8 mouse cellular contexts compared by ENCODE assay signal in the genomic region with DNA sequence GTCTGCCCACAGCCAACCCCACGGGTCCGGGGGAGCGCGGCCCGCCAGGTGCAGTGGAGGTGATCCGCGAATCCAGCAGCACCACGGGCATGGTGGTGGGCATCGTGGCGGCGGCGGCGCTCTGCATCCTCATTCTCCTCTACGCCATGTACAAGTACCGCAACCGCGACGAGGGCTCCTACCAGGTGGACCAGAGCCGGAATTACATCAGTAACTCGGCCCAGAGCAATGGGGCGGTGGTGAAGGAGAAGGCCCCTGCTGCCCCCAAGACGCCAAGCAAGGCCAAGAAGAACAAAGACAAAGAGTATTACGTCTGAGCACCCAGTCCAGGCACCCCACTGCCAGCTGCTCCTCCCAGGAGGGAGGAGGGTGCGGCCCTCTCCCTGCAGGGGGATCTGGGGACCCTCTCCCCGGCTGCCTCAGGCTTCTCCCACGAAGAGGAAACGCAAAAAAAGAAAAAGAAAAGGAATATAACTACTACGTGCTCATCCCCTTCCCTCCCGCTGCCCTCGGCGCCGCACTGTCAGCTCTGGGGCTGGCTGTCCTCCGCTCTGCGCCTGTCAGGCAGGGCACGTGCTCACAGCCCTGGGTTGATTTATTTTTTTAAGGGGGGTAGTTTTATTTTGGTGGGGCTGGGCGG. TPM values are rescaled to one million over a fixed set of nuclear protein-coding genes. Genes with fewer than 3 reads are reported as not detected.
A peak's percentile ranks its signal among the peaks of the same experiment; 100 is the strongest.
DNase-seq lines count a peak whose midpoint lies in the region; ATAC-seq and TF ChIP-seq lines count a peak whose summit lies in the region.

No protein-coding gene starts in this region.

- no peak overlapping the region for H3K9ac ChIP-seq in heart, postnatal 0 days (replicated peaks; ENCODE audit: low read depth, low read length)
- H3K9ac ChIP-seq in midbrain, embryonic 16.5 days (ENCODE audit: low read depth, low read length) = peak overlapping the region; percentile 62

- H3K9me3 ChIP-seq in heart, postnatal 0 days (replicated peaks; ENCODE audit: control insufficient read depth, low read length) = no peaks in the 10 kb centered on the region
- no peaks in the 10 kb centered on the region for H3K9me3 ChIP-seq in limb, embryonic 10.5 days (replicated peaks)
- H3K9me3 ChIP-seq in midbrain, embryonic 16.5 days (replicated peaks; ENCODE audit: control insufficient read depth, low read length, poor library complexity, severe bottlenecking) = no peaks in the 10 kb centered on the region

- H3K27me3 ChIP-seq in heart, postnatal 0 days (ENCODE audit: control insufficient read depth, insufficient read depth, low read length) = peaks cover 65% of the 10 kb centered on the region
- H3K27me3 ChIP-seq in limb, embryonic 10.5 days (ENCODE audit: low read depth, poor library complexity, severe bottlenecking) = peaks cover 76% of the 10 kb centered on the region
- H3K27me3 ChIP-seq in midbrain, embryonic 16.5 days (ENCODE audit: control insufficient read depth, insufficient read depth, low read depth, low read length) = no peaks in the 10 kb centered on the region

- DNase-seq in gastrocnemius, postnatal 10 days = peak; percentile 21
- DNase-seq in gastrocnemius, postnatal 14 days = no peak
- no peak for DNase-seq in heart, postnatal 0 days (ENCODE audit: low spot score)
- peak; percentile 68 for DNase-seq in limb, embryonic 10.5 days (ENCODE audit: low spot score)
- no peak for DNase-seq in yolk sac, embryonic 10.5 days (ENCODE audit: low spot score)
- DNase-seq in MN1 (ENCODE audit: low spot score) = no peak

- ATAC-seq in heart, postnatal 0 days (ENCODE audit: insufficient read depth, low read depth) = no peak
- peak; percentile 9; the same call in 1 of the 2 replicates for ATAC-seq in midbrain, embryonic 16.5 days

- peak overlapping the region; percentile 89 for H3K27ac ChIP-seq in cortical plate, adult 2 months (ENCODE audit: insufficient read depth, low read length)
- no peak overlapping the region for H3K27ac ChIP-seq in heart, postnatal 0 days (ENCODE audit: low read depth)
- H3K27ac ChIP-seq in limb, embryonic 10.5 days = peak overlapping the region; percentile 61
- H3K27ac ChIP-seq in midbrain, embryonic 16.5 days (ENCODE audit: low read length) = peak overlapping the region; percentile 71

- WGBS in heart, postnatal 0 days = 2% methylated on average over 36 of the region's 36 CpGs
- under 1% methylated on average over 36 of the region's 36 CpGs for WGBS in limb, embryonic 10.5 days
- whole genome bisulfite sequencing in midbrain, embryonic 16.5 days = 5% methylated on average over 36 of the region's 36 CpGs

- peak overlapping the region; percentile 12; the same call in 1 of the 2 replicates for H3K4me3 ChIP-seq in cortical plate, adult 2 months (ENCODE audit: insufficient read depth, low read length)
- H3K4me3 ChIP-seq in heart, postnatal 0 days (ENCODE audit: low read depth, low read length) = peak overlapping the region; percentile 56
- peak overlapping the region; percentile 55 for H3K4me3 ChIP-seq in limb, embryonic 10.5 days
- peak overlapping the region; percentile 27 for H3K4me3 ChIP-seq in midbrain, embryonic 16.5 days (ENCODE audit: low read depth, low read length)

- peak overlapping the region; percentile 76 for H3K4me2 ChIP-seq in heart, postnatal 0 days (ENCODE audit: low read depth, low read length)
- peak overlapping the region; percentile 60 for H3K4me2 ChIP-seq in midbrain, embryonic 16.5 days (ENCODE audit: low read length)

- H3K36me3 ChIP-seq in heart, postnatal 0 days (replicated peaks; ENCODE audit: control insufficient read depth, insufficient read depth, low read length) = no peaks in the 10 kb centered on the region
- no peaks in the 10 kb centered on the region for H3K36me3 ChIP-seq in limb, embryonic 10.5 days
- H3K36me3 ChIP-seq in midbrain, embryonic 16.5 days (ENCODE audit: control insufficient read depth, insufficient read depth, low read length) = no peaks in the 10 kb centered on the region; the same call in 1 of the 2 replicates

- no peak for TF ChIP-seq CTCF in cortical plate, adult 2 months (IDR thresholded peaks at IDR 0.05; ENCODE audit: extremely low read depth, insufficient read depth, low read length)
- no peak for TF ChIP-seq CTCF in heart, postnatal 0 days (IDR thresholded peaks at IDR 0.05; ENCODE audit: low read depth)

- intact Hi-C loops in gastrocnemius, postnatal 14 days (cut with DNase I; ENCODE audit: low total_unique reads) = no loop called here

- TF ChIP-seq EP300 in heart, postnatal 0 days (IDR thresholded peaks at IDR 0.05; ENCODE audit: low read depth) = no peak

- no peak for TF ChIP-seq POLR2A in cortical plate, adult 2 months (IDR thresholded peaks at IDR 0.05; ENCODE audit: extremely low read depth, insufficient read depth, low read length)

- peaks cover 16% of the 10 kb centered on the region for H3K4me1 ChIP-seq in cortical plate, adult 2 months (ENCODE audit: control insufficient read depth, insufficient read depth, low read length)
- H3K4me1 ChIP-seq in heart, postnatal 0 days (ENCODE audit: control insufficient read depth, insufficient read depth) = peaks cover 5% of the 10 kb centered on the region; the same call in 1 of the 2 replicates
- H3K4me1 ChIP-seq in limb, embryonic 10.5 days = peaks cover 36% of the 10 kb centered on the region
- H3K4me1 ChIP-seq in midbrain, embryonic 16.5 days (ENCODE audit: control insufficient read depth, insufficient read depth, low read length) = peaks cover 46% of the 10 kb centered on the region

RNA-seq across cellular contexts. Expression of a gene that starts 10.9 kb away (rescaled TPM):
- total RNA-seq in gastrocnemius, postnatal 10 days (2021) = not detected
- not detected for total RNA-seq in gastrocnemius, postnatal 14 days (2021)
- 0.15 and 0.38 TPM in 2 replicates for polyA plus RNA-seq in cortical plate, adult 2 months (2012; rRNA removed)
- total RNA-seq in heart, postnatal 0 days (2014; rRNA removed; ENCODE audit: low replicate concordance) = not detected in 2 replicates
- polyA plus RNA-seq in heart, postnatal 0 days (2015; fragmentation: Nextera tagmentation; extraction: Ambion mirVana) = not detected in 2 replicates
- polyA plus RNA-seq in limb, embryonic 10.5 days (2016; fragmentation: Nextera tagmentation; extraction: Ambion mirVana) = not detected in 2 replicates
- polyA plus RNA-seq in midbrain, embryonic 16.5 days (2015; fragmentation: Nextera tagmentation; extraction: Ambion mirVana) = 0.11 TPM in 1 of 2 replicates, not detected in the other

Comparison
In these comparisons a context has a peak if more than half of its experiments do, and no peak if none do; other contexts are left out.
1. DNase-seq: peak in gastrocnemius, postnatal 10 days (single experiment) and limb, embryonic 10.5 days (single experiment); none in gastrocnemius, postnatal 14 days (single experiment), heart, postnatal 0 days (single experiment), yolk sac, embryonic 10.5 days (single experiment) and MN1 (single experiment).
2. Peak in every context shown above with its lines, with median percentiles within 50 percentile points of each other: H3K4me3 ChIP-seq.